Mouse (Mus musculus) ES-CJ7 (cell line): ENCODE data around the gene Psmc3.
"Not testable (repeated sequence)": the region's sequence is repeated elsewhere in the genome, so short reads cannot be mapped to it uniquely, and the experiment has no call there.

Source experiments
- DNase-seq: peaks from one replicate; pipeline ENCODE4 v3.0.0; 2011; ENCODE audit warnings: low read depth, low spot score

Psmc3 gene

DNA sequence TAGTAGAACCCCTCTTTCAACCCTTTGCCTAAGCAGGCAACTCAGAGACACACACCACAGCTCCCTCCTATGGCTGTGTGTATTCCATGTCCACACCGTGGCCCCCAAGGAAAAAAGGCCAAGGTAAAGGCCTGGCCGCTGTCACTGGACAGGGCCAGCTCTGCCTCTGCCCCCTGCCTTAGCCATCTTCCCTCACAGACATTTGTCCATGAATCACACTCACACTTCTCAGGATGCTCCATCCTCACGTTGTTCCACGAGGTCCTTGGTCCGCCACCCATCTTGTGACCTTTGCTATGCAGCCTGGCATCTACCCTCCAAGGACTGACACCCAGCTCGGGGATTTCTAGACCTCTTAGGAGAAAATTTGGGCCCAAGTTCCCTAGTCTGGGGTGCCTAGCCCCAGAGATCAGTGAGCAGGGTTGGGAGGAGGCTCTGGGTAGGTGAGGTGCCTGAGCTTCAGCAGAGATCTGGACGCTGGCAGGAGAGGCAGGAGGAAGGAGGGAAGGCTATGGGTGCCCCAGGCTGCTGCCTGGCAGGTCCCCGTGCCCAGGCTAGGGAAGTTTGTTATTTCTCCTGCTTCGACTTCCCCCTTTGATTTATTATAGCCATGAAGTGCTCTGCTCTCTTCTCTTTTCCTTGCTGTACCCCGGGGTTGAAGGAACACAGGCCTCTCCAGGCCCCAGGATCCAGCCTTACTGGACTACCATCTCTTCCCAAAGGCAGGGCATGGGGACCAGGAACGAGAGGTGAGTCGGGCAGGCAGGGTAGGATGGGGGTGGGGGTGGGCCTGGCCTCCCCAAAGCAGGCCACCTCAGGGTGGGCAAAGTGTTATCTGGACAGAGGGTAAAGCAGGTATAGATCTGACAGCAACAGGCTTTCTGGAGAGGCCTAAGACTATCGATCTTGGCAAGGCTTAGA is 28.2 kb downstream of the Psmc3 start, which contains the start of gene Spi1:
TSS of gene Spi1 (plus strand) at position 616 of the 921 bp plus-strand sequence.
- no peak for DNase-seq

DNA sequence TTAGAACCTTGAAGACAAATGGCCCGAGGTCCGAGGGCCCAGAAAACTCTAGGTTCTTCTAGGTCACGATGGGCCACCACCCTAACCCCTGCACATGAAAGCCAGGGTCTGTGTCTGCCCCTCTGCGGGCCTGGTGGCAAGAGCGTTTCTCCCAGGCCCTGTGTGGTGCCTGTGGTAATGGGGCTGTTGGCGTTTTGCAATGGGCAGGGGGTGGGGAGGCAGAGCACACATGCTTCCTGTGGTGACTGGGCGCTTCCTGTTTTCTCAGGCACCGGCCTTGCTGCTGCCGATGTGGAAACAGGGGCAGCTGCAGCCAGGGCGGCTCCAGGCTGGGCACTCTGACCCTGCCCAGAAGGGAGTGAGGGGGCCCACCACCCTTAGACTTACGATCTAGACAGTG is 29.0 kb downstream of the Psmc3 start:
- DNase-seq, result no peak

DNA sequence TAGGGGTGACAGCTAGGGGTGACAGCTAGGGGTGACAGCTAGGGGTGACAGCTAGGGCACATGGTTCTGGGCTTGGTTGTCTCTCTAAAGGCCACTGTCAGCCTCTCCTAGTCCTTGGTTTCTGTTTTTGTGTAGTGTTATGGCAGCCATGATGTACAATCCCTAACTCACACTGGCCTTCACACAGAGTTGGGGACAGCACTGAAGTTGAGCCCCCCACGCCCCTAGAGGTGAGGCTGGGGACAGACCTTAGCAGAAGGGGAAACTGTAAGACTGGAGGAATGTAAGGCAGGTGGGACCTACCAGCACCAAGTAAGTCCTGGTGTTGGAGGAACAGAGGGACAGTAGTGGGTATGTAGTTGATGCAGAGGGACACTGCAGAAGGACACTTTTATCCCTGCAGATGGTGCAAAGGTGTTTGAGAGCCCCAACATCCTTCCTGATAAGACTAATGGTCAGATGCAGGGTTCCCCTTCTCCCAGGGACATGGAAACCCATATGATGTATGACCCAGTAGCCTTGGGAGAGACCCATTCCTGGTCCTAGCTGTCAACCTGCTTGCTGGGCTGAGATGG is 29.6 kb downstream of the Psmc3 start:
- no peak for DNase-seq

DNA sequence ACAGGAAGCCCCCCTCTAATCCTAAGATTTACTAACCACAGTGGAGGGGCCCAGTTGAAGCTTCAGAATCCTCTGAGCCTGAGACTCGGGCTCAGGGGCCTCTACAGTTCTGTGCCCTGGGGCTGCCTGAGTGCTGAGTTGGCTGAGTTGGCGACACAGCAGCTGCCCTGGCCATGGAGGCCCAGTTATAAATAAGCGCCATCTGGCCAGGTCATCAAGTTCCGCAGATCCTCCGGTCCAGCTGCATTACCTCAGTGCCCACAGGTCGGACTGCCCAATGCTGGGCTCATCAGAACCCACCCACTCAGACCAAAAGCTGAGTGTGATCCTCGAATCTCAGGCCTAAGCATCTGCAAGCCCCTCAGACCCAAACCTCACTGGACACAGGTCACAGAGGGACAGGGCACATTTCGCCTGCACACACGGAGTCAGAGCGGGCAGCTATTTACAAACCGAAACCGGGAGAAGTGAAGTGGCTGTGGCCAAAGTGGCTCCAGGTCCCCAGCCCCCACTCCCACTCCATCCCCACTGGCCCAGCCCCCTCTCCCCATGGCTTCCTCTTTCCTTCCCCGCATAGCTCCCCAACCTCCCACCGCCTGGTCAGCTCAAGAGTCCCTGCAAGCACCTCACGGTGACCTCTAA is 30.5 kb downstream of the Psmc3 start:
- no peak for DNase-seq

DNA sequence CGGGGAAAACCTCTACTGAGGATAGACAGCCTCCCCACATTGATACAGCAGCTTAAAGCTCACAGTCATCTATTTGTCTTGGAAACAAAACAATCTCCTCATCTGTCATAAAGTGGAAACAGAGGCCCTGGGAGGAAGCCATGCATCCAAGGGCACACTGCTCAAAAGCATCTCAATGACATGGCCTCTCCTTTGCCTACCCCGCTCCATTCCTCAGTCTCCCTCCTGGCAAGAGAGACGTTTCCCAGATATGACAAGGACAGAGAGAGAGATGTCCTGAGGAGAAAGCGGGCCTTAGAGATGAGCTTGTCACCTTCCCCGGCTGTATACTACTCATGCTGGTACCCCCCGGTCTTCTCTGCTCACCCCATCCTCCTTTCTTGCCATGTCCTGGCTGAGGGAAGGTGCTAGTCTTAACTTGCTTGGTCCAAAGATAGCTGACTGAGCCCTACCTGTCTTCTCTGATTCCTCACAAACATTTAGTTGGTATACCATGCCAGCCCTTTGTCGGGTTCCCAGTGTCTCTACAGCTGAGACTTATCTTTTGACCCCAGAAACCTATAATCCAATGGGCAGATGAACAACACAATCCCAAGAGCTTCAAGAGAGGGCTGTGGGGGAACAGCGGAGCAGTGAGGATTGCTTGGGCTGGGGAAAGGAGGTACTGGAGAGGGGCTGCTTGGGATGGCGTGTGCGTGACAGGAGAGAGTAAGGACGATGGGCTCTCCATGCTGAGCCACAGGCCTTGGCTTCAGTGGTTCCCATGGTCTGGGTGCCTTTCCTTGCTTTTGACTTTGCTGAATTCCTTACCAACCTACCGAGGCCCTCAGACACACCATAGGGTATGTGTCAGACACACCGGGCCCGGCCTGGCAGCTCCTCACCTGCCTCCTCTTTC is 31.9 kb downstream of the Psmc3 start:
- no peak for DNase-seq

DNA sequence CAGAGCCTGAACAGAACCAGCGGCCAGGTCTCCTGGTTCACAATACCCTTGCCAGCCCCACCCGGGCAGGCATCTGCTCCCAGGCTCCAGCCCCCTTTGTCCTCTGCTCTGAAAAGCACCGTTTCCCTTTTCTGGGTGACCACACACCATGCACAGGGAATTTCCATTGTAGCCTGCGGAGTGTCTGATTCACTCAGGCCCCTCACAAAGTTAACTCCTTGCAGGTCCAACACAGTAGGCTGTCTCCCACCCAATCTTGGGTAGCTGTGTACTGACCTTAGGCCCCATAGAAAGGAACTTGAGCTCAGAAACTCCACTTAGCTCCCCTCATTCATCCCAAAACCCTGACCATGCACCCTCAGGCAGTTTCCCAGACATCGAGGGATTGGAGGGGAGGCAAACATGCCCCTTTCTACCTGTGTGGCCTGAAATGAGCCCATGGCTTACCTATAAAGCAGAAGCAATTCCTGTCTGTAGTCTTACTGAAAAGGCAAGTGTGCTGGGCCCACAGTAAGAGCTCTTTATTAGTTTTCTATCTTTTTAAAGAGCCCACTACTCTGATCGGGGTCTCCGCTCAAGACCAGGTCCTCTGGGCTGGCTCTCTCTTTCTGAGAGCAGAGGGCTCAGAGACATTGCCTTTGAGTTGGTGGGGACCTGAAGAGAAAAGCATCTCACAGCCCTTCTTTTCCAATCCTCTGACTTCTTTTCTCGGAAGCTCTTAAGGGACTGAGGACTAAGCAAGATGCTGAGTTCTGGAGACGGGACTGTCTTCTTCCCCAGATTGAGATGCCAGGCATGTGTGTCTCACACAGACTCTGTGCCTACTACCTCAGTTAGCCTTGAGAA is 32.8 kb downstream of the Psmc3 start:
- no peak for DNase-seq

DNA sequence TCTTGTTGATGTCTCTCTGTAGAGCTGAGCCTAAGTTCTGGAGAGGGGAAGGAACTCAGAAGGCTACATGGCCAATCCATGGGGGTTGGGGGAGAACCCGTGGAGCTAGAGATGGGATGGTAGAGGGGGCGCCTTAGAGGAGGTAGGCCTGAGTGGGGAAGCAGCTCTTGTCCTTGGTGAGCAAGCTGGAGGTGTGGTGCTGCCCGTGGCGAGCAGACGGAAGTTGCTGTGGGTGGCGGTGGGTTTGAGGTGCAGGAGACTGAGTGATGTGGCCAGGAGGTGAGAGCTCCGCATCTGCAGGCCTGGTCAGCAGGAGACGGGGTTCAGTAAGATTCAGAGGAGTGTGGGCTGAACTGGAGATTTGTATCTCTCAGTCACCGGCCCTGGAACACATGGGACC is 33.6 kb downstream of the Psmc3 start:
- no peak for DNase-seq

DNA sequence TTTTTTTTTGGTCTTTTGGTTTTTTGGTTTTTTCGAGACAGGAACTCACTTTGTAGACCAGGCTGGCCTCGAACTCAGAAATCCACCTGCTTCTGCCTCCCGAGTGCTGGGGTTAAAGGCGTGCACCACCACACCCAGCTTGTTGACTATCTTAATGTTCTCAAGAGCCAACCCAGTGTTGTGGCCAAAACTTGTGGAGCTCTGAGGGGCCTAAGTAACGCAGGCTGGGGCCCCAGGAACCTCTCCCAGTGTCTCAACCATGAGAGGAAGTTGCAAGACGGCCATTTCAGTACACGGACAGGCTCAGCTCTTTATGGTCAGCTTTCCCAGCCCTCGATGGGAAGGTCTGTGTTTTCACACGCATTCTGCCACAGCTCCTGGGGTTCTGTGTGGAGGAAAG is 35.2 kb downstream of the Psmc3 start:
- DNase-seq, result no peak

DNA sequence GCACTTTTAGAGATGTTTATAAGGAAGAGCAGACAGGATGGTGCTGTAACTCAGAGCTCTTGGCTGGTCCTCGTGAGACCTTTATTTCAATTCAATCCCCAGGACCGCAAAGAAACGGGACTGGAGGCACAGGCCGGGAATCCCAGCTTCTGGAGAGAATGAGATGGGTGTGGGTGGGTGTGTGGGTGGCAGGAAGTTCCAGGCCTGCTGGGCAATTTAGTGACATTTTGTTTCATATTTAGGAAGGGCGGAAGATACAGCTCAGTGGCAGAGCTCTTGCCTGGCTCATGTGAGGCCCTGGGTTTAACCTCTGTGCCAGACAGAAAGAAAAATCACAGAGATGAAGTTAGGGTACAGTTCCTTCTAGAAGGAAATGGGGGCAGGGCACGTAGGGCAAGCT is 36.4 kb downstream of the Psmc3 start:
- DNase-seq, result no peak

DNA sequence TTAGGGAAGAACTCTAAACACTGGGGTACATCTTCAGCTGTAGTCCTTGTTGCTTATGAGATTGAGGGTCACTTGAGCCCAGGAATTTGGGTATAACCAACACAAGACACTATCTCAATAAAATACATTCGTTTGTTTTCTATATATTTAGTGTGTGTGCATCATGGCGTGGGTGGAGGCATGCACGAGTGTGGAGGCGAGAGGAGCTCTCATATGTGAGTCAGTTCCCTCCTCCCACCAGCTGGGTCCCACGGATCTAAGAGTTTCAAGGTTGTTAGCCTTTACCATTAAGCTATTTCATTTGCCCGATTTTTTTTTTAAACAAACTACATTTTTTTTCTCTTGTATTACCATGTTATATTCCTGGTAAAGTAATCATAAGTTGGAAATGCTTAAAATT is 37.0 kb downstream of the Psmc3 start:
- DNase-seq, result no peak

DNA sequence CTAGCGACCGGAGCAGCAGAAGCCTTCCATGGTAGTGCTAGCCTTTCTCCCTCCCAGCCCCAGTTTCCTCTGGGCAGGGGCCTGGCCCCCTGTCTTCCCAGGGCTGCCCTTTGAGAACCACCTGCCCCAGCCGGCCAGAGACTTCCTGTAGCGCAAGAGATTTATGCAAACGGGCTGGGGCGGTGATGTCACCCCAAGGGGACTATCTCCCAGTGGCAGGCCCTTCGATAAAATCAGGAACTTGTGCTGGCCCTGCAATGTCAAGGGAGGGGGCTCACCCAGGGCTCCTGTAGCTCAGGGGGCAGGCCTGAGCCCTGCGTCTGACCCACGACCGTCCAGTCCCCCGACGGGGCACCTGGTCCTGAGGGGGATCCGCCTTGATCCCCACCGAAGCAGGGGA is 42.7 kb downstream of the Psmc3 start:
- no peak for DNase-seq

DNA sequence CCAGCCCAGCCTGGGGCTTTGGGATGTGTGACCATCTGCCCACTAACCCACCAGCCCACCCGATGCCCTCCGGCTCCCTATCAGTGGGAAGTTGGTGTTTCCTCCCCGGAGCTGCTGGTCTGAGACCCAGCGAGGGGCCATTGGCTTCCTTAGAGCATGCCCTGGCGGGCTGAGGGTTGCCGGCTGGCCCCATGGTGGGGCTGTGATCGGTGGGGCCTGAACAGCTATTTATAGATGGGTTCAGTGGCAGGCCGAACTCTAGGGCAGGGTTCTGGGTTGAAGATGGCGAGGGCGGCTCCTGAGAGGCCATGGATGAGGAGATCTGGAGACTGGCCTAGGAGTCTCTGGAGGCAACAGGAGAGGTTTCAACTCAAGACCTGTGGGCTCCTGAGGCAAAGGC is 43.2 kb downstream of the Psmc3 start:
- DNase-seq, result no peak

DNA sequence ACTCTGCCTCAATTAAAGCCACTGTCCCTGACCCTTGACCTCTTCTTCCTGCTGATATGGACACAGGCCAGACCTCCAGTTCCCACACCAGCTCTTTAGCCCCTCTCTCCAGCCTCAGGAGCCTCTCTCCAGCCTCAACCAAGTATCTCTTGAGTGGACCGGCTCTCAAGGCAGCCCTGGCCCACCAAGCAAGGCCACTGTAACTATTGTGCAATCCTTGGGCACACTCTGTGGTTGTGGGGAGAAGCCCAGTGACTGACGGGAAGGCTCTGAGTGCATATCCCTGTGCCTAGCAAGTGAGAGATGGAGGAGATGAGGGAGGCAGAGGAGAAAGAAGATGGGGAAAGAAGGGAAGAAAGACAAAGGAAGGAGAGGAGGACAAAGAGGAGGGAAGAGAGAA is 44.3 kb downstream of the Psmc3 start:
- DNase-seq, result no peak

DNA sequence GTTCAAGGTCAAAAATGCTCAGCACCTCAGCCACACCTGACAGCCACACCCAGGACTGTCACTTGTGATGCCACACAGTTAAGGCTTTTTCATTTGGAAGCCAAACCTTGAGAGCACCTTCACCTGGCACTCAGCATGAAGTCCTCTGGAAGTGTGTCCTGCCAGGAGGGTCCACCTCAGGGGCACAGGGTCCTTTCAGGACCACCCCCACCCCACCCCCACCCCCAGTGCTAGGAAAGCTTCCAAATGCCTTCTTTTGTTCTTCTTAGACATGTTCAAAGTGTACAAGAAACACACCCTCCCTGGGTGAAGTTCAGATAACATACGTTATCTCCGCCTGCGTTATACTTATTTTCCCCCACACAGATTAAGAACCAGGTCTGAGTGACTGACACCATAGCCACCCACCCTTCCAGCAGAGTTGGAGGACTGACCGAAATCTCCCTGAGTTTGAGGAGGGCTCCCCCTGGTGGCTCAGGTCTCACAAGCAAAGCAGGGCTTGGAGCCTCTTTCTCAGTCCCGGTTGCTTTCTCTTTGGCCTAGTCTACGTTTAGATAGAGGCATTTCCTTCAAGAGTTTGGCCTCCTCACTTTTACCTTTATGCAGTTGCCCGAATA is 47.4 kb downstream of the Psmc3 start:
- peak; percentile 85 for DNase-seq

DNA sequence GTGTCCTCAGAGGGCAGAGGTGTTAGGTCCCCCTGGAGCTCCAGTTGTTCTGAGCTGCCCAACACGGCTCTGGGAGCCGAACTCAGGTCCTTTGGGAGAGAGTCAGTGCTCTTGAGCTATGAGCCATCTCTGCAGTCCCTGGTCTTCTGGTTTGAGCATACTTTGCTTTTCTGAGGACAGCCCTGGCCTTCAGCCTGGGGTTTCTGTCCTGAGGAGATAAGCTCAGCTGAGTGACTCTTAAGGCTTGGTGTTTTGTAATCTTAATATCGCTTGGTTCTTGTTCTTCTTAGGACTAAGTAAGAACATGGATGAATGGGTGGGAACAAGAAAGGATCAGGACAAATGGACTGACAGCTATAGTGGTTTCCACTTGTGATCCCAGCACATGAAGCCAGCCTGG is 54.3 kb downstream of the Psmc3 start:
- DNase-seq, result no peak

DNA sequence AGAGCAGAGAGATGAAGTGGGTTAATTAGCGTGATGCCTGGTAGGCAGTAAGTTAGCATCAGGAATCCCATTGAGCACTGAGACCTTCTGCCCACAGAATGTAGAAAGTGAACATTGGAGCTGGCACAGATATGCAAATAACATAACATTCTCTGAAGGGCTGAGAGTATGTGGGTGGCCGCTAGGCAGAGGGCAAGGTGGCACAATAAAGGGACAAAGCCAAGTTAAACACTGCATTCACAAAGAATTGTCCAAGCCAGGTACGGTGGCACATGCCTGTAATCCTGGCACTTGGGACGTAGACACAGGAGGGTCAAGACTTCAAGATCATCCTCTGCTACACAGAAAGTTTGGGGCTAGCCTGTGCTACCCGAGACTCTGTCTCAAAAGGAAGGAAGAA is 55.4 kb downstream of the Psmc3 start:
- DNase-seq, result no peak

DNA sequence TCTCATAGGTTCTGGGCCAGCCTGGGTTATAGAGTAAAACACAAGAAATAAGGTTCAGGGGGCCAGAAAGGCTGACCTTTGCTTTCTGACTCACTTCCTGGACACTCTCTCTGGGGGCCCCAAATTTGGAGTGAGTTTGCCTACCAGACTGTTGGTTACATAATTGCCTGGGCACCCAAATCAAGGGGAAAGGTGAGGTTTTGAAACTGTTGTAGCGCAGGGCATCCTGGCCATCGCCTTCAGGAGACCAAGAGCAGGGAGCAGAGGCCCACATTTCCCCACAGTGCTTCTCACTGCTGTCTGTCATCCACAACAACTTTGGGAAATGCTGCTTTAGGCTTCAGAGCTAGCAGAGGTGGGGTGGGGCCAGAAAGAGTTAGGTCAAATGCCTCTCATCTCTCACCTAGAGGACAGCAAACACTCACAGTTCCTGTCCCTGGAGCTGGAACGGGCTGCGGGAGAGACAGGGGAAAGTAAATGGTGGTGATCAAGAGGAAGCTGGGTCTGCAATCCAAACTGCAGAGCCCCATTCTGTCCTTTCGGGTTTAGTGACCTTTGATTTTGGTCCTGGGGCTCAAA is 56.1 kb downstream of the Psmc3 start:
- DNase-seq, result no peak

DNA sequence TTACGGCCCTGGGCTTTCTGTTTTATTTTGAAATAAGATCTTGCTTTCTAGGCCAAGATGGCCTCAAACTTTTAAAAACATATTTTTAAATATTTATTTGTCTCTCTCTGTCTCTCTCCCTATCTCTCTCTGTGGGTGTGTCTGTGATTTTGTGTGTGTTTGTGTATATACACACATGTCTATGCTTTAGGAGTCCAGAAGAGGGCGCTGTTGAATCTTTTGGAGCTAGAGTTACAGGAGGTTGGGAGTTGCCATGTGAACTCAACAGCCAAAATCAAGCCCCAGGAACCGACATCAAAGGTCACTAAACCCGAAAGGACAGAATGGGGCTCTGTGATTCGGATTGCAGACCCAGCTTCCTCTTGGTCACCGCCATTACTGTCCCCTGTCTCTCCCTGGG is 56.6 kb downstream of the Psmc3 start:
- peak; percentile 72 for DNase-seq

DNA sequence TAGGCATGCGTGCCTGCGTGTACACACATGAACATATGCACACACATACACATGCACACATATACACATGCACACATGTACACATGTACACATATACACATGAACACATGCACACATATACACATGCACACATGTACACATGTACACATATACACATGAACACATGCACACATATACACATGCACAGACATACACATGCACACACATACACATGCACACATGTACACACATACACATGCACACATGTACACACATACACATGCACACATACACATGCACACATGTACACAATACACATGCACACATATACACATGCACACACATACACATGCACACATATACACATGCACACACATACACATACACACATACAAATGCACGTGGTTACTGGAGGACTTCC is 58.0 kb downstream of the Psmc3 start:
- DNase-seq, result not testable (repeated sequence)

DNA sequence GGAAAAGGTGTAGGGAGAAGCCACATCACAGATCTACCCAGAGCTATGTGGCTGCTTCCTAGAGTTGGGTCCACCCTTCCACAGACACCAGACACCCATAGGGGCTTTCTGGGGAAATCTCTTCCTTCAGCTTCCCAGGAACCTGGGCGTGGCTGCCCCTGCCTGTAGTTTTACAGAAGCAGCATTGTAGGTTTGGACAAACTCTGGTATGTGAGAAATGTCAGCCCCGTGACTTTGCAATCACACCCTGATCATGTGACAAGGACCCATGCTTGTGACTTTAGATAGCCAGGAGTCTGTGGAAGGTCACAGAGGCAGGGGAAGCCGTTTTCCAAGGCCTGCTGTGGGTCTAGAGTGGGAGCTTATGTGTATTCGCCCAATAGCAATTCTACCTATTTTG is 58.7 kb downstream of the Psmc3 start:
- peak; percentile 80 for DNase-seq
